Mouse (Mus musculus): ENCODE measurements around the gene Naxd. TPM values are rescaled to one million over a fixed set of nuclear protein-coding genes. Genes with fewer than 3 reads are reported as not detected.
"Not testable (repeated sequence)": the region's sequence is repeated elsewhere in the genome, so short reads cannot be mapped to it uniquely, and the experiment has no call there.

The Naxd gene
- polyA plus RNA-seq, 1 experiment from 2014 or later = 131 TPM

GRCm38 (mm10) chr8:11542031-11542430 lies 44.7 kb downstream of the Naxd start:
- ATAC-seq (ENCODE audit: insufficient read depth) = no peak
- Histone ChIP-seq H3K9ac (no peak overlapping the region), H3K4me3 (ENCODE audit: low read depth, low read length) (no peak overlapping the region), H3K4me1 (ENCODE audit: insufficient read depth) (no peaks in the 10 kb centered on the region), H3K27ac (ENCODE audit: low read depth) (no peak overlapping the region), H3K4me2 (no peak overlapping the region), H3K9me3 (ENCODE audit: low read depth, low read length) (no peaks in the 10 kb centered on the region), H3K27me3 (ENCODE audit: insufficient read depth, low read length) (no peaks in the 10 kb centered on the region), H3K36me3 (ENCODE audit: insufficient read depth) (peaks cover 50% of the 10 kb centered on the region)
- no peak for DNase-seq
- no peak for TF ChIP-seq CTCF (IDR thresholded peaks at IDR 0.05; ENCODE audit: low read depth)
- WGBS = 88% methylated on average over 12 of the region's 12 CpGs

- no peaks in the 10 kb centered on the region for H3K9me3 ChIP-seq (ENCODE audit: low read depth, low read length)
- no peak overlapping the region for H3K9ac ChIP-seq
- no peaks in the 10 kb centered on the region for H3K27me3 ChIP-seq (ENCODE audit: insufficient read depth, low read length)
- 86% methylated on average over 4 of the region's 4 CpGs for WGBS
- H3K4me2 ChIP-seq = no peak overlapping the region
- ATAC-seq (ENCODE audit: insufficient read depth) (no peak), DNase-seq (no peak)
- H3K4me3 ChIP-seq (ENCODE audit: low read depth, low read length) = no peak overlapping the region
- H3K4me1 ChIP-seq (ENCODE audit: insufficient read depth) = no peaks in the 10 kb centered on the region
- H3K27ac ChIP-seq (ENCODE audit: low read depth) = no peak overlapping the region
- H3K36me3 ChIP-seq (ENCODE audit: insufficient read depth) = peaks cover 52% of the 10 kb centered on the region
- TF ChIP-seq CTCF (IDR thresholded peaks at IDR 0.05; ENCODE audit: low read depth) = no peak
These were observed 45.6 kb downstream of the Naxd start for GRCm38 (mm10) chr8:11542866-11543265.

- Histone ChIP-seq H3K36me3 (ENCODE audit: insufficient read depth) (peaks cover 47% of the 10 kb centered on the region), H3K9me3 (ENCODE audit: low read depth, low read length) (no peaks in the 10 kb centered on the region), H3K4me2 (no peak overlapping the region), H3K27me3 (ENCODE audit: insufficient read depth, low read length) (no peaks in the 10 kb centered on the region), H3K4me1 (ENCODE audit: insufficient read depth) (no peaks in the 10 kb centered on the region), H3K27ac (ENCODE audit: low read depth) (no peak overlapping the region), H3K9ac (no peak overlapping the region), H3K4me3 (ENCODE audit: low read depth, low read length) (no peak overlapping the region)
- ATAC-seq (ENCODE audit: insufficient read depth) (no peak), DNase-seq (peak; percentile 55)
- 53% methylated on average over 3 of the region's 3 CpGs for WGBS
- TF ChIP-seq CTCF (IDR thresholded peaks at IDR 0.05; ENCODE audit: low read depth) = peak; percentile 63
These were observed 47.1 kb downstream of the Naxd start for GRCm38 (mm10) chr8:11544386-11544785.

GRCm38 (mm10) chr8:11547063-11547462 lies 49.8 kb downstream of the Naxd start:
- DNase-seq (peak; percentile 30), ATAC-seq (ENCODE audit: insufficient read depth) (no peak)
- no peaks in the 10 kb centered on the region; the same call in 1 of the 2 replicates for H3K4me1 ChIP-seq (ENCODE audit: insufficient read depth)
- H3K27me3 ChIP-seq (ENCODE audit: insufficient read depth, low read length) = no peaks in the 10 kb centered on the region
- H3K4me3 ChIP-seq (ENCODE audit: low read depth, low read length) = no peak overlapping the region
- no peak overlapping the region for H3K4me2 ChIP-seq
- 61% methylated on average over 6 of the region's 6 CpGs for WGBS
- no peak overlapping the region for H3K27ac ChIP-seq (ENCODE audit: low read depth)
- H3K9ac ChIP-seq = no peak overlapping the region
- peak; percentile 65 for TF ChIP-seq CTCF (IDR thresholded peaks at IDR 0.05; ENCODE audit: low read depth)
- peaks cover 22% of the 10 kb centered on the region for H3K36me3 ChIP-seq (ENCODE audit: insufficient read depth)
- no peaks in the 10 kb centered on the region for H3K9me3 ChIP-seq (ENCODE audit: low read depth, low read length)

- DNase-seq (peak; percentile 84), ATAC-seq (ENCODE audit: insufficient read depth) (no peak)
- TF ChIP-seq CTCF (IDR thresholded peaks at IDR 0.05; ENCODE audit: low read depth) = peak; percentile 69
- 19% methylated on average over 7 of the region's 7 CpGs for WGBS
- no peaks in the 10 kb centered on the region for H3K9me3 ChIP-seq (ENCODE audit: low read depth, low read length)
- H3K4me3 ChIP-seq (ENCODE audit: low read depth, low read length) = peak overlapping the region; percentile 72
- H3K27me3 ChIP-seq (ENCODE audit: insufficient read depth, low read length) = no peaks in the 10 kb centered on the region
- no peaks in the 10 kb centered on the region; the same call in 1 of the 2 replicates for H3K4me1 ChIP-seq (ENCODE audit: insufficient read depth)
- H3K4me2 ChIP-seq = peak overlapping the region; percentile 60
- peaks cover 11% of the 10 kb centered on the region for H3K36me3 ChIP-seq (ENCODE audit: insufficient read depth)
- peak overlapping the region; percentile 85 for H3K27ac ChIP-seq (ENCODE audit: low read depth)
- H3K9ac ChIP-seq = peak overlapping the region; percentile 76
These were observed 52.4 kb downstream of the Naxd start for GRCm38 (mm10) chr8:11549706-11550105.

- Histone ChIP-seq H3K4me3 (ENCODE audit: low read depth, low read length) (peak within 1 kb of the TSS; percentile 72), H3K9ac (peak within 1 kb of the TSS; percentile 76), H3K4me2 (peak within 1 kb of the TSS; percentile 60), H3K36me3 (ENCODE audit: insufficient read depth) (peaks cover 11% of the 10 kb centered on the region), H3K4me1 (ENCODE audit: insufficient read depth) (no peaks in the 10 kb centered on the region; the same call in 1 of the 2 replicates), H3K27me3 (ENCODE audit: insufficient read depth, low read length) (no peaks in the 10 kb centered on the region), H3K9me3 (ENCODE audit: low read depth, low read length) (no peaks in the 10 kb centered on the region), H3K27ac (ENCODE audit: low read depth) (peak within 1 kb of the TSS; percentile 85)
- DNase-seq (peak; percentile 95), ATAC-seq (ENCODE audit: insufficient read depth) (peak; percentile 76)
- no peak for TF ChIP-seq CTCF (IDR thresholded peaks at IDR 0.05; ENCODE audit: low read depth)
- 1% methylated on average over 53 of the region's 53 CpGs for WGBS
These were observed 53.1 kb downstream of the Naxd start, which contains the start of gene Cars2 for GRCm38 (mm10) chr8:11550281-11550948. TSS of gene Cars2 (minus strand) at chr8:11550783.

GRCm38 (mm10) chr8:11551497-11551896 lies 54.2 kb downstream of the Naxd start:
- TF ChIP-seq CTCF (IDR thresholded peaks at IDR 0.05; ENCODE audit: low read depth) = 0 out of 2 replicates have a peak, but pooled peaks have one; percentile 19
- ATAC-seq (ENCODE audit: insufficient read depth); H3K4me3 ChIP-seq (ENCODE audit: low read depth, low read length); DNase-seq; H3K4me2 ChIP-seq; H3K27ac ChIP-seq (ENCODE audit: low read depth); H3K9me3 ChIP-seq (ENCODE audit: low read depth, low read length); H3K9ac ChIP-seq; H3K27me3 ChIP-seq (ENCODE audit: insufficient read depth, low read length); H3K4me1 ChIP-seq (ENCODE audit: insufficient read depth): not testable (repeated sequence)
- WGBS = 76% methylated on average over 3 of the region's 4 CpGs
- peaks cover 11% of the 10 kb centered on the region for H3K36me3 ChIP-seq (ENCODE audit: insufficient read depth)
